Mouse (Mus musculus): ENCODE results near the gene Zbtb16.

DNA sequence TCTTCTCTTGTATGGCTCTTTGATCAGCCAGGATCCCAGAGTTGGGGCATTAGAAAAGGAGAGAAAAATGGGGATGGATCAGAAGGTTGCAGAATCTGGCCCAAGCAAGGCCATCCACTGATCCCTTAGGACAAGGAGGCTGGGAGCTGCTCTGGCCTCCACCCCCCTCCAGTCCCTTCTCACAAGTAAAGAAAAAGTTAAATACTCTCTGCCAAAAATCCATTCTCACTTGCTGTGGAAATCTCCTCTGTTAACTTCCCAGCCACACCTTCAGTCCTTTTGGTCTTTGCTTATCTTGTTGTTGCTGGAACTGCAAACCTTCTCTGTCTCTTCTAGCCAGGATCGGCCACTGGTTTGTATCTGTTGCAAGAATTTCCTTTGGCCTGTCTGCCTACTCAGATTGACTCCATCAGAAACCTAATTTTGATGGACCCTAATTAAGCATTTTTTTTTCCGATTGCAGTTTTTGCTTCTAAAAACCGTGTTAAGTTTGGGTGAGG is 218.5 kb downstream of the Zbtb16 start:
- TF ChIP-seq TAL1 (IDR thresholded peaks at IDR 0.05; ENCODE audit: low read length) (no peak), GATA1 (IDR thresholded peaks at IDR 0.05; ENCODE audit: low read length) (no peak)
